Mouse (Mus musculus) heart, embryonic 12.5 days (tissue): Measurements from ENCODE around the gene Noct. TPM values are rescaled to one million over a fixed set of nuclear protein-coding genes. Genes with fewer than 3 reads are reported as not detected.
A peak's percentile ranks its signal among the peaks of the same experiment; 100 is the strongest.

Experiments used
- ATAC-seq: fragments of 200-750 bp; cut with Nextera tagmentation; 2 replicates; pipeline ENCODE4 v1.8.0; 2017; ENCODE audit warnings: moderate TSS enrichment, moderate library complexity; ENCODE audit not compliant: insufficient number of reproducible peaks, low FRiP score
- H3K27ac ChIP-seq: fragments of 300-500 bp; sonication (generic); 2 replicates; pipeline ENCODE4 v1.5.1; 2016; ENCODE audit warnings: mild to moderate bottlenecking, moderate library complexity; ENCODE audit not compliant: poor library complexity, severe bottlenecking
- H3K27me3 ChIP-seq: fragments of 300-500 bp; sonication (generic); replicated peaks from 2 replicates; pipeline ENCODE4 v1.6.1; 2016; ENCODE audit warnings: mild to moderate bottlenecking, moderate library complexity
- H3K36me3 ChIP-seq: fragments of 300-500 bp; sonication (generic); 2 replicates; pipeline ENCODE4 v1.6.1; 2016; ENCODE audit warnings: mild to moderate bottlenecking, moderate library complexity
- H3K4me1 ChIP-seq: fragments of 300-500 bp; sonication (generic); replicated peaks from 2 replicates; pipeline ENCODE4 v1.6.1; 2016; ENCODE audit warnings: mild to moderate bottlenecking
- H3K4me2 ChIP-seq: fragments of 300-500 bp; sonication (generic); 2 replicates; pipeline ENCODE4 v1.6.1; 2016; ENCODE audit warnings: mild to moderate bottlenecking, moderate library complexity
- H3K4me3 ChIP-seq: fragments of 300-500 bp; sonication (generic); 2 replicates; pipeline ENCODE4 v1.5.1; 2016; ENCODE audit warnings: mild to moderate bottlenecking
- H3K9ac ChIP-seq: fragments of 300-500 bp; sonication (generic); 2 replicates; pipeline ENCODE4 v1.6.1; 2016; ENCODE audit warnings: mild to moderate bottlenecking, moderate library complexity
- H3K9me3 ChIP-seq: fragments of 300-500 bp; sonication (generic); replicated peaks from 2 replicates; pipeline ENCODE4 v1.6.1; 2016; ENCODE audit warnings: mild to moderate bottlenecking, moderate library complexity
- WGBS: fragments of 180-500 bp; shearing (Covaris S2); methylation state at CpG from one replicate; pipeline ENCODE4 v1.1.7; 2016; 5-methylcytosine and 5-hydroxymethylcytosine counted together
- microRNA-seq: library from miRNA; unstranded; fragments of <30 nt; microRNA quantifications from one replicate; pipeline ENCODE4, GENCODE M21; 2017
- polyA plus RNA-seq: library from polyadenylated mRNA; unstranded; fragments of >200 nt; fragmentation: Nextera tagmentation; extraction: Ambion mirVana; gene quantifications from 2 replicates; pipeline ENCODE4 v1.2.1, GENCODE M21; 2016

Gene Noct
- polyA plus RNA-seq, 1 experiment from 2014 or later, result 12.4 TPM

DNA sequence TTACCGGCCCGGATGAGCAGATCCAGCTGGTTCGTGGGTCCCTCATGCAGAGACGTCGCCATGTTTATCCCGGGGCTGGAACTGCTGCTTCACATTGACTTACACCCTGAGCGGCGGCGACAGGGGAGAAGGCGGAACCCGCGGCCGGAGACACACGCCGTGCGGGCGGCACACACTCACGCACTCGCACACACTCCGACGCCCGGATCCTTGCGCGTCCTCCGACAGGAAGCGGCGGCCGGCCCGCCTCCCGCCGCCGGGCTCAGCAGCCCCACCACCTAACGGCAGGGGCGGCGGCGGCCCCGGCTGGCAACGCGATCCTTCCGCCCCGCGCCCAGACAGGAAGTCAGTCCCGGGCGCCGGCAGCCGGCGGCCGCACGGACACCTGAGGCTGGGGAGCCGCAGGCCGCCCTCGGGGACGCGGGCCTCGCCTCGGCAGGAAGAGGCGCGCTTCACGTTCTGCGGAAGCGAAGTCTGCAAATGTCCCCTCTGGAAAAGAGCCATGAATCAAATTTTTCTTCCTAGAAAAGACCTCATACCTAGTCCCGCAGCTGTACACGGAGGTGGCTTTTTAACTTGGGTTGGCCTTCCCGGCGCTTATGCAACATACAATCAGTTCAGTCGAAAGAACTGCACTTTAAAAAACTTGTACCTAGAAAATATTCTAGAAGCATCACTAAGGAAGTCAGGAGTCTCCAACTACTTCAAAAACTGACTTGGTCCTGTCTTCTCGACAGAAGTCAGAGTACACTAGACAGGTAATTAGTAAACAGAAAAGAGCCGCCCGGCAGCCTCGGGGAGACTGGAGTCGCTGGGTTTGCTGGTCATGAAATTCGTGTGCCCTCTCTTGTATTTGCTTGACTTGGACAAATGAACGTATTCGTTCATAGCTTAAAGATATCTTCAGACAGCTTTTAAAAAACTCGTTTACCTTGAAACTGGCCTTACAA is 53.2 kb downstream of the Noct start:
- under 1% methylated on average over 75 of the region's 75 CpGs for WGBS
- no peaks in the 10 kb centered on the region for H3K27me3 ChIP-seq
- H3K27ac ChIP-seq, result peak overlapping the region; percentile 100
- H3K4me3 ChIP-seq, result peak overlapping the region; percentile 98
- H3K9me3 ChIP-seq, result no peaks in the 10 kb centered on the region
- peaks cover 10% of the 10 kb centered on the region for H3K4me1 ChIP-seq
- peak overlapping the region; percentile 89 for H3K4me2 ChIP-seq
- peak overlapping the region; percentile 98 for H3K9ac ChIP-seq
- peak; percentile 83 for ATAC-seq
- H3K36me3 ChIP-seq, result no peaks in the 10 kb centered on the region

- no peak for ATAC-seq
- Histone ChIP-seq H3K9me3 (no peaks in the 10 kb centered on the region), H3K4me3 (no peak overlapping the region), H3K9ac (no peak overlapping the region), H3K4me1 (peaks cover 10% of the 10 kb centered on the region), H3K4me2 (no peak overlapping the region), H3K27ac (no peak overlapping the region), H3K27me3 (no peaks in the 10 kb centered on the region), H3K36me3 (no peaks in the 10 kb centered on the region)
- WGBS, result 74% methylated on average over 4 of the region's 4 CpGs
Measured at GRCm38 (mm10) chr3:51278433-51278832, 54.2 kb downstream of the Noct start.

DNA sequence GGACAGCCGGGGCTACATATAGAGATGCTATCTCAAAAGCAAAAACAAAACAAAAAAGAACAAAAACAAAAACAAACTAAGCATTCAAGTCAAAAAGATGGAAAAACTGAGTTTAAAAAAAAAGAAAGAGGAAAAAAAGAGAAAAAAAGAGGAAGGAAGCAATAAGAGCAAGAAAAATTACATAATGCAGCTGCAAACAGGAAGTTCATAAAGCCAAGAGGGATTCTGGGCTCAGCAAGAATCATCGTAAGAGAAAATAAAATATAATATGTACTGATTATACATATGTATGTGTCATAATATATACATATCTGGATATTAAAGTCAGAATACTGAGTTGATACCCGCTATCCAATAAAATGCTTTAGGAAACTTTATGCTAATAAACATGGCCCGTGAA is 57.5 kb downstream of the Noct start:
- Histone ChIP-seq H3K4me3 (no peak overlapping the region), H3K36me3 (0 out of 2 replicates have a peak, but pooled peaks cover 8% of the 10 kb centered on the region), H3K9ac (no peak overlapping the region), H3K27ac (no peak overlapping the region), H3K4me1 (peaks cover 9% of the 10 kb centered on the region), H3K9me3 (no peaks in the 10 kb centered on the region), H3K27me3 (no peaks in the 10 kb centered on the region), H3K4me2 (no peak overlapping the region)
- WGBS, result 92% methylated on average over 4 of the region's 4 CpGs
- no peak for ATAC-seq

DNA sequence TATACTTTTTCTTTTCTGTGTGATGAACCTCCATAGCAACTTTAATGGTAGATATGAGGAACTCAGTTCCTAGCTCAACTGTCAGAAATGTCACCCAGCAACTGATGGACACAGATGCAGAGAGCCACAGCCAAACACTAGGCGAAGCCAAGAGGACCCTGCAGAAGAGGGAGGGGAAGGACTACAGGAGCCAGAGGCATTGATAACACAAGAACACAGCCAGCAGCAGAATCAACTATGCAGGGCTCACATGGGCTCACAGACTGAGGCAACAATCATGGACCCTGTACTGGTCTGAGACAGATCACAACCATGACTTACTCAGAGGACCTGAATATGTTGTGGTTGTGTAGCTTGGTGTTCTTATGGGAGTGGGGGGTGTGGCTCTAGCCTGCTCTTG is 60.1 kb downstream of the Noct start:
- Histone ChIP-seq H3K9ac (no peak overlapping the region), H3K4me2 (no peak overlapping the region), H3K27ac (no peak overlapping the region), H3K4me3 (no peak overlapping the region), H3K36me3 (0 out of 2 replicates have a peak, but pooled peaks cover 8% of the 10 kb centered on the region), H3K27me3 (no peaks in the 10 kb centered on the region), H3K4me1 (peaks cover 7% of the 10 kb centered on the region), H3K9me3 (no peaks in the 10 kb centered on the region)
- WGBS, result 53% methylated on average over 1 of the region's 1 CpGs
- 0 out of 2 replicates have a peak, but pooled peaks have one; percentile 22 for ATAC-seq

DNA sequence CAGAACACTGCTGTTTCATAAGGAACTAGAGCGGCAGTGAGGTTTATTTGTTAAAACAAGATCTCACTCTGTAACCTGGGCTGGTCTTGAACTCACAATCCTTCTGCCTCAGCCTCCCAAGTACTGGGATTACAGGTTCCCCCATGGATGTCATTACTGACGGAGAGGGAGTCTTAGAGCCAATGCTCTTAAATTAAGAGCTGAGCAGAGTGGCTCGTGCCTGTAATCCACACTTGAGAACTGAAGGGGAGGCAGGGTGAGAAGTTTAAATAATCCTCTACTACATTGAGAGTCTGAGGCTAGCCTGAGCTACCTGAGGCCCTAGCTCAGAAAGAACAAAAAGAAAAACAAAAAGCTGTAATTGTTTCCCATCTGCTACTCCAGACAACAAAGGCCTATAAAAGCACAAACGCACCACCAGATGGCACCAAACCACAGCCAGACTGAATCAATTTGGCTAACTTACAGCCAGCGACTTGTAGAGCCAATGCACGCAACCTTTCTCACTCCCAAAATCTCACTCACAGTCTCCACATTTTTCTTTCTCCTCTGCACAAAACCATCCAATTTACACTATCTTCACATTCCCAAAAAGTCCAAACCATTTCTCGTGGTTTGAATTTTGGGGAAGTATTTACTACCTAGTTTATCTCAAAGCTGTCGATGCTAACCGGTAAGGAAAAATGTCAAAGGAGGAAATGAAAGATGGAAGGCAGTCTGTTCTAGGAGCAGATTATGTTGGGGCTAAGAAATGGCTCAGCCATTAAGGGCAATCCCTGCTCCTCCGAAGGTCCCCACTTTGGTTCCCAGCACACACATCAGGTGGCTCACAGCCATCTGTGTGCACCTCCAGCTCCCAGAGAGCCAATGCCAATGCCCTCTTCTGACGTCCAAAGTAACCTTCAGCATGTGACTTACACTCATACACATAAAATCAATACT is 64.9 kb downstream of the Noct start:
- Histone ChIP-seq H3K4me3 (no peak overlapping the region), H3K27ac (no peak overlapping the region), H3K4me1 (peaks cover 9% of the 10 kb centered on the region), H3K27me3 (no peaks in the 10 kb centered on the region), H3K36me3 (0 out of 2 replicates have a peak, but pooled peaks cover 17% of the 10 kb centered on the region), H3K9ac (no peak overlapping the region), H3K4me2 (no peak overlapping the region), H3K9me3 (no peaks in the 10 kb centered on the region)
- ATAC-seq, result no peak
- 49% methylated on average over 11 of the region's 11 CpGs for WGBS

DNA sequence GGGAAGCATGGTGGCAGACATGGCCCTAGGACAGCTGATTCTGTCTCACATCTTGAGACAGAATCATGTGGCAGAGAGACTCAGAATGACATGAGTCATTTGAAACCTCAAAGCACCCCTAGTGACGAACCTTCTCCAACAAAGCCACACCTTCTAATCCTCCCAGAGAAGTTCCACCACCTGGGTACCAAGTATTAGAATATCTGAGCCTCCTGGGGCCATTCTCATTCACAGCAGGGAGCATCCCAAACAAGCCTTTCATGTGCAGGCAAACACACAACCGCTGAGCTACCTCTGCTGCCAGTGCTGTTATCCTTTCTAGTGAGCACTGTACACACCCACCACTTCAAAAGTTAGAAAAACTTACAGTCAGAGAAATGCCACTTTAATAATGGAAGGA is 70.0 kb downstream of the Noct start:
- Histone ChIP-seq H3K4me2 (no peak overlapping the region), H3K4me1 (0 out of 2 replicates have a peak, but pooled peaks cover 3% of the 10 kb centered on the region), H3K36me3 (peaks cover 15% of the 10 kb centered on the region; the same call in 1 of the 2 replicates), H3K9ac (no peak overlapping the region), H3K27ac (no peak overlapping the region), H3K9me3 (no peaks in the 10 kb centered on the region), H3K4me3 (no peak overlapping the region), H3K27me3 (no peaks in the 10 kb centered on the region)
- ATAC-seq, result no peak
- WGBS, result 70% methylated on average over 2 of the region's 2 CpGs

- no peaks in the 10 kb centered on the region for H3K27me3 ChIP-seq
- no peak for ATAC-seq
- no peaks in the 10 kb centered on the region for H3K4me1 ChIP-seq
- no peak overlapping the region for H3K9ac ChIP-seq
- peaks cover 15% of the 10 kb centered on the region; the same call in 1 of the 2 replicates for H3K36me3 ChIP-seq
- H3K4me2 ChIP-seq, result no peak overlapping the region
- no peak overlapping the region for H3K27ac ChIP-seq
- 76% methylated on average over 2 of the region's 2 CpGs for WGBS
- H3K4me3 ChIP-seq, result no peak overlapping the region
- no peaks in the 10 kb centered on the region for H3K9me3 ChIP-seq
Measured at GRCm38 (mm10) chr3:51295225-51295624, 71.0 kb downstream of the Noct start.

DNA sequence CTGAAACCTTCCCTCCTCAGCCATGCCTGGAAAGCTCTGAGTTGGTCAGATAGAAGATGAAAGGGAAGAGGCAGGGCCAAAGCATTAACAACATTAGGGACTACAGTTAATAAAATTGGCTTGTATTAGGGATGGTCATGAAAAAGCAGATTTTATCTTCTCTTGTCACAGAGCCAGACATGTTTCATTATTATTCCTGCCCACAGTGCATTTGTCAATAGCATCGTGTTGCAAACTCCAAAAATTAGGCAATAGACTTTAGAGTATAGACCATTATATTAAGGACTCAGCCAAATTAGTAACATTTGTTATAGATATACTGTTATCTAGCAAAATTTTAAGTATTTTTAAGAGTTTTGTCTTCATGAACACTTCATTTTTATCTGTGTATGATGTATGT is 72.5 kb downstream of the Noct start:
- Histone ChIP-seq H3K4me1 (no peaks in the 10 kb centered on the region), H3K27ac (no peak overlapping the region), H3K36me3 (peaks cover 17% of the 10 kb centered on the region; the same call in 1 of the 2 replicates), H3K9me3 (no peaks in the 10 kb centered on the region; the same call in 1 of the 2 replicates), H3K4me2 (no peak overlapping the region), H3K9ac (no peak overlapping the region), H3K4me3 (no peak overlapping the region), H3K27me3 (no peaks in the 10 kb centered on the region)
- 78% methylated on average over 1 of the region's 1 CpGs for WGBS
- no peak for ATAC-seq

Small RNAs within 50 kb of the gene (microRNA-seq; reads per million reads assigned to microRNA genes)
- gene Gm24282, result not detected

Other genes with a start within 250 kb of the Noct start
- 45.5 and 57.7 TPM in 2 replicates for gene Elf2, start 116.2 kb downstream of the Noct start, polyA plus RNA-seq
- 14.0 and 14.5 TPM in 2 replicates for gene Mgarp, start 172.3 kb downstream of the Noct start, polyA plus RNA-seq
- 1,439 and 1,474 TPM in 2 replicates for gene Ndufc1, start 184.5 kb downstream of the Noct start, polyA plus RNA-seq
- gene Naa15, start 190.7 kb downstream of the Noct start, polyA plus RNA-seq, result 49.1 and 50.4 TPM in 2 replicates